In genomic region chr9:29802071-29802705, GRCm38 (mm10) we compare ENCODE assay signal across 9 mouse cellular contexts.
DNase-seq lines count a peak whose midpoint lies in the region; ATAC-seq and TF ChIP-seq lines count a peak whose summit lies in the region.
"Had no signal": no experiment of that assay in that cellular context is flagged by ENCODE, and none has a peak within 500 bp of the region (broad histone marks: within the 10 kb centered on the region; RNA-seq: fewer than 3 reads in every experiment).

No protein-coding gene starts in this region.

- H3K4me3 ChIP-seq in forebrain, postnatal 0 days (ENCODE audit: low read depth, low read length): no peak overlapping the region
- H3K4me3 ChIP-seq in midbrain, embryonic 12.5 days: no peak overlapping the region

- 0 out of 2 replicates have a peak overlapping the region, but pooled peaks have one; percentile 18 for H3K9ac ChIP-seq in forebrain, postnatal 0 days
- no peak overlapping the region for H3K9ac ChIP-seq in midbrain, embryonic 12.5 days (replicated peaks)

- peak overlapping the region; percentile 72 for H3K27ac ChIP-seq in forebrain, postnatal 0 days (ENCODE audit: low read depth, low read length)
- H3K27ac ChIP-seq in midbrain, embryonic 12.5 days (replicated peaks): peak overlapping the region; percentile 84

- no peaks in the 10 kb centered on the region for H3K27me3 ChIP-seq in forebrain, postnatal 0 days (ENCODE audit: insufficient read depth, low read length)
- H3K27me3 ChIP-seq in midbrain, embryonic 12.5 days: 0 out of 2 replicates have a peak, but pooled peaks cover 2% of the 10 kb centered on the region

- ATAC-seq in forebrain, postnatal 0 days: peak; percentile 58
- ATAC-seq in midbrain, embryonic 12.5 days (ENCODE audit: low FRiP score, low read depth): peak; percentile 87

- no peaks in the 10 kb centered on the region for H3K36me3 ChIP-seq in forebrain, postnatal 0 days (ENCODE audit: insufficient read depth)
- no peaks in the 10 kb centered on the region for H3K36me3 ChIP-seq in midbrain, embryonic 12.5 days

- TF ChIP-seq CTCF in forebrain, postnatal 0 days (IDR thresholded peaks at IDR 0.05; ENCODE audit: low read depth): no peak

- H3K9me3 ChIP-seq in forebrain, postnatal 0 days (ENCODE audit: low read length): no peaks in the 10 kb centered on the region
- no peaks in the 10 kb centered on the region for H3K9me3 ChIP-seq in midbrain, embryonic 12.5 days

- WGBS in forebrain, postnatal 0 days: 5% methylated on average over 12 of the region's 12 CpGs
- WGBS in midbrain, embryonic 12.5 days: 8% methylated on average over 12 of the region's 12 CpGs

- DNase-seq in Muller cell, postnatal 12 days (ENCODE audit: inconsistent ontology term): peak; percentile 80
- peak; percentile 40 for DNase-seq in brain, adult 2 months (ENCODE audit: low read depth, low spot score)
- DNase-seq in forebrain, postnatal 0 days: peak; percentile 57
- no peak for DNase-seq in thymus, postnatal 25 days
- DNase-seq in urinary bladder, postnatal 14 days (ENCODE audit: low spot score): no peak
- DNase-seq in cerebellum, adult 11-12 months: no peak
- DNase-seq: lung, postnatal 10 days; thymus, adult 2 months had no signal

- peak overlapping the region; percentile 22 for H3K4me2 ChIP-seq in forebrain, postnatal 0 days (ENCODE audit: low read depth)
- peak overlapping the region; percentile 37 for H3K4me2 ChIP-seq in midbrain, embryonic 12.5 days (replicated peaks)

- peaks cover 24% of the 10 kb centered on the region for H3K4me1 ChIP-seq in forebrain, postnatal 0 days (ENCODE audit: insufficient read depth)
- peaks cover 30% of the 10 kb centered on the region for H3K4me1 ChIP-seq in midbrain, embryonic 12.5 days

Comparison
In these comparisons a context has a peak if more than half of its experiments do, and no peak if none do; other contexts are left out.
1. DNase-seq: peak in Muller cell, postnatal 12 days (single experiment), brain, adult 2 months (single experiment) and forebrain, postnatal 0 days (single experiment); none in thymus, postnatal 25 days (single experiment), urinary bladder, postnatal 14 days (single experiment) and cerebellum, adult 11-12 months (single experiment).